Mouse (Mus musculus) neutrophil, adult 59 days (primary cell): ENCODE results near the gene Gm20431. TPM values are rescaled to one million over a fixed set of nuclear protein-coding genes. Genes with fewer than 3 reads are reported as not detected.

Source experiments
- total RNA-seq, 2 experiments: library from RNA; stranded (reverse); gene quantifications; 1 replicate in 1 of 2; 2 replicates in 1 of 2; pipeline ENCODE4 v1.2.4; 2023

Gene Gm20431
- total RNA-seq = 10 to 100 TPM; 21.3 to 29.3 TPM

GRCm38 (mm10) chr2:167661270-167662203 is at the start of gene Gm20431:
Gene Gm20431 (minus strand): TSS chr2:167661496.

DNA sequence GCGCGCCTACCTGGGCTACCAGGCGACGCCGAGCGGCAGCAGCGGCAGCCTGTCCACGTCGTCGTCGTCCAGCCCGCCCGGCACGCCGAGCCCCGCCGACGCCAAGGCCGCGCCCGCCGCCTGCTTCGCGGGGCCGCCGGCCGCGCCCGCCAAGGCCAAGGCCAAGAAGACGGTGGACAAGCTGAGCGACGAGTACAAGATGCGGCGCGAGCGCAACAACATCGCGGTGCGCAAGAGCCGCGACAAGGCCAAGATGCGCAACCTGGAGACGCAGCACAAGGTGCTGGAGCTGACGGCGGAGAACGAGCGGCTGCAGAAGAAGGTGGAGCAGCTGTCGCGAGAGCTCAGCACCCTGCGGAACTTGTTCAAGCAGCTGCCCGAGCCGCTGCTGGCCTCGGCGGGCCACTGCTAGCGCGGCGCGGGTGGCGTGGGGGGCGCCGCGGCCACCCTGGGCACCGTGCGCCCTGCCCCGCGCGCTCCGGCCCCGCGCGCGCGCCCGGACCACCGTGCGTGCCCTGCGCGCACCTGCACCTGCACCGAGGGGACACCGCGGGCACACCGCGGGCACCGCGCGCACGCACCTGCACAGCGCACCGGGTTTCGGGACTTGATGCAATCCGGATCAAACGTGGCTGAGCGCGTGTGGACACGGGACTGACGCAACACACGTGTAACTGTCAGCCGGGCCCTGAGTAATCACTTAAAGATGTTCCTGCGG is 28.4 kb upstream of the Gm20431 start, which contains the start of gene Tmem189:
Gene Tmem189 (minus strand): TSS at position 322 of the 718 bp plus-strand sequence.

DNA sequence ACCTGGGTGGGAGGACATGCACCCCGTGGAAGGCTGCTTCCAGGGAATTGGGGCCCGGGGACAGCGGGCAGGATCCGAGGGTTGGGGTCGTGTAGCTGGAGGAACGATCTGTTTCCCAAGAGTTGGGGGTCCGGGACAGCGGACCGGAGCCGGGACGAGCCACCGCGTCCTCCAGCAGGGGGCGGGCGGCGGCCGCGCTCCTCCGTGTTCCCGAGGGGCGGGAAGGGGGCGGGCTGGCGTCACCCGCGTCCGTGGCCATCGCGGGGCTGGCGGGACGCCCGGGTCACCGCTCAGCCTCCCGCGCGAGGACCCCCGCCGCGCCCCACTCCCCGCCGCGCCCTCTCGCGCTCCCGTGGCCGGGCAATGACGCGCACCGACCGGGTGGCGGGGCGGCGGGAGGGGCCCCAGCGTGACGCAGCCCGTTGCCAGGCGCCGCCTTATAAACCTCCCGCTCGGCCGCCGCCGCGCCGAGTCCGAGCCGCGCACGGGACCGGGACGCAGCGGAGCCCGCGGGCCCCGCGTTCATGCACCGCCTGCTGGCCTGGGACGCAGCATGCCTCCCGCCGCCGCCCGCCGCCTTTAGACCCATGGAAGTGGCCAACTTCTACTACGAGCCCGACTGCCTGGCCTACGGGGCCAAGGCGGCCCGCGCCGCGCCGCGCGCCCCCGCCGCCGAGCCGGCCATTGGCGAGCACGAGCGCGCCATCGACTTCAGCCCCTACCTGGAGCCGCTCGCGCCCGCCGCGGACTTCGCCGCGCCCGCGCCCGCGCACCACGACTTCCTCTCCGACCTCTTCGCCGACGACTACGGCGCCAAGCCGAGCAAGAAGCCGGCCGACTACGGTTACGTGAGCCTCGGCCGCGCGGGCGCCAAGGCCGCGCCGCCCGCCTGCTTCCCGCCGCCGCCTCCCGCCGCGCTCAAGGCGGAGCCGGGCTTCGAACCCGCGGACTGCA is 27.5 kb upstream of the Gm20431 start, which contains the start of gene Cebpb:
Gene Cebpb (plus strand): TSS at position 418 of the 954 bp plus-strand sequence.

GRCm38 (mm10) chr2:167631591-167632448 is 29.5 kb downstream of the Gm20431 start, which contains the start of gene Ube2v1:
Gene Ube2v1 (minus strand): TSS chr2:167632095.

Other genes with a start within 250 kb of the Gm20431 start
- 10 to 100 TPM; 36.8 to 40.9 TPM for gene Slc9a8, start 239.8 kb downstream of the Gm20431 start, total RNA-seq
- gene Rnf114, start 168.9 kb downstream of the Gm20431 start, total RNA-seq = 10 to 100 TPM; 55.4 to 57.7 TPM
- 10 to 100 TPM; 43.4 to 48.7 TPM for gene Spata2, start 168.6 kb downstream of the Gm20431 start, total RNA-seq
- gene Snai1, start 123.3 kb downstream of the Gm20431 start, total RNA-seq = 1 to 10 TPM; 1.8 to 2.4 TPM
- gene Ube2v1, start 29.4 kb downstream of the Gm20431 start, total RNA-seq = 10 to 100 TPM; 67.8 to 70.2 TPM
- gene Cebpb, start 27.4 kb upstream of the Gm20431 start, total RNA-seq = 100 to 1,000 TPM; 478 to 480 TPM
- 100 to 1,000 TPM; 145 to 197 TPM for gene Tmem189, start 28.3 kb upstream of the Gm20431 start, total RNA-seq